Mouse (Mus musculus) heart, embryonic 14.5 days (tissue): ENCODE data around the gene Ddx58. TPM values are rescaled to one million over a fixed set of nuclear protein-coding genes. Genes with fewer than 3 reads are reported as not detected.

Source experiments
- ATAC-seq: fragments of 200-750 bp; cut with Nextera tagmentation; 2 replicates; pipeline ENCODE4 v1.8.0; 2017; ENCODE audit warnings: low read depth, moderate TSS enrichment; ENCODE audit not compliant: insufficient number of reproducible peaks, insufficient read depth, low FRiP score
- H3K27ac ChIP-seq, 2 experiments: fragments of 200-500 bp in 1 of 2; fragments of 300-500 bp in 1 of 2; sonication (generic) in 1 of 2; replicated peaks in 1 of 2; 2 replicates each; pipeline ENCODE4 v1.5.1; 2012 to 2014; ENCODE audit warnings: low read depth in 2 of 2, low read length in 2 of 2, control low read depth in 1 of 2, mild to moderate bottlenecking in 1 of 2, mixed read lengths in 1 of 2; ENCODE audit not compliant: control insufficient read depth in 1 of 2, insufficient read depth in 1 of 2
- H3K27me3 ChIP-seq: fragments of 300-500 bp; sonication (generic); 2 replicates; pipeline ENCODE4 v1.6.1; 2014; ENCODE audit warnings: mild to moderate bottlenecking, low read length, control low read depth; ENCODE audit not compliant: control insufficient read depth, insufficient read depth
- H3K36me3 ChIP-seq: fragments of 300-500 bp; sonication (generic); 2 replicates; pipeline ENCODE4 v1.6.1; 2014; ENCODE audit warnings: mild to moderate bottlenecking, control low read depth, low read length, mixed read lengths; ENCODE audit not compliant: control insufficient read depth, insufficient read depth
- H3K4me1 ChIP-seq, 2 experiments: fragments of 200-500 bp in 1 of 2; fragments of 300-500 bp in 1 of 2; sonication (generic) in 1 of 2; 2 replicates each; pipeline ENCODE4 v1.6.1; 2012 to 2014; ENCODE audit warnings: low read length in 2 of 2, control low read depth in 1 of 2, mixed read lengths in 1 of 2; ENCODE audit not compliant: control insufficient read depth in 2 of 2, insufficient read depth in 2 of 2
- H3K4me2 ChIP-seq: fragments of 300-500 bp; sonication (generic); 2 replicates; pipeline ENCODE4 v1.6.1; 2014; ENCODE audit warnings: mild to moderate bottlenecking, low read length
- H3K4me3 ChIP-seq, 2 experiments: fragments of 200-500 bp in 1 of 2; fragments of 300-500 bp in 1 of 2; sonication (generic) in 1 of 2; 2 replicates each; pipeline ENCODE4 v1.5.1; 2012 to 2014; ENCODE audit warnings: low read length in 2 of 2, mild to moderate bottlenecking in 2 of 2, control low read depth in 1 of 2, low read depth in 1 of 2, moderate library complexity in 1 of 2; ENCODE audit not compliant: control insufficient read depth in 1 of 2, insufficient read depth in 1 of 2
- H3K9ac ChIP-seq: fragments of 300-500 bp; sonication (generic); 2 replicates; pipeline ENCODE4 v1.6.1; 2014; ENCODE audit warnings: mild to moderate bottlenecking, low read length
- H3K9me3 ChIP-seq: fragments of 300-500 bp; sonication (generic); 2 replicates; pipeline ENCODE4 v1.6.1; 2016; ENCODE audit warnings: low read length, control low read depth; ENCODE audit not compliant: control insufficient read depth
- WGBS: fragments of 180-500 bp; shearing (Covaris S2); extraction: QIAGEN DNeasy Blood & Tissue Kit; methylation state at CpG from one replicate; pipeline ENCODE4 v1.1.7; 2014; 5-methylcytosine and 5-hydroxymethylcytosine counted together
- polyA plus RNA-seq: library from polyadenylated mRNA; unstranded; fragments of >200 nt; fragmentation: Nextera tagmentation; extraction: Ambion mirVana; gene quantifications from 2 replicates; pipeline ENCODE4 v1.2.1, GENCODE M21; 2014

The Ddx58 gene
- polyA plus RNA-seq, 1 experiment from 2014 or later, result 10.4 TPM

DNA sequence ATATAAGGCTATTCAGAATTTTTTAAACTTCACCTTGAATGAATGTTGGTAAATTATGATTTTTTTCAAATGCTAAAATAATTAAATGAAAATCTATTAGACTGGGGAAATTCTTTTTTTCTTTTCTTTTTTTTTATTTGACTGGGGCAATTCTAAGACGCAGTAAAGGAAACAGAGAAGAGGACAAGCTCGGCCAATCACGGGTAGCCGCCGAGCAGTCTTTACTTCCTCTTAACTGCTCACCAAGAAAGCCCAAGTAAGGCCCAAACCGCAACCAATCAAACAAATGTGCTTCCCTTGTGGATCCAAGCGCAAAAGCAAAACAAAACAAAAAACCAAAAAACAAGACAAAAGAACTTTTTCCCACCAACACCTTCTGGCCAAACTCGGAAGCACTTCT lies 4.4 kb upstream of the Ddx58 start:
- no peaks in the 10 kb centered on the region for H3K9me3 ChIP-seq
- WGBS, result 86% methylated on average over 8 of the region's 8 CpGs
- ATAC-seq, result no peak
- no peak overlapping the region for H3K4me2 ChIP-seq
- no peaks in the 10 kb centered on the region for H3K36me3 ChIP-seq
- H3K4me3 ChIP-seq, result no peak overlapping the region
- peaks cover 0 to 3% of the 10 kb centered on the region in 2 experiments; a peak in 1 of 4 replicates for H3K4me1 ChIP-seq
- H3K27ac ChIP-seq, result no peak overlapping the region
- no peak overlapping the region for H3K9ac ChIP-seq
- H3K27me3 ChIP-seq, result no peaks in the 10 kb centered on the region

DNA sequence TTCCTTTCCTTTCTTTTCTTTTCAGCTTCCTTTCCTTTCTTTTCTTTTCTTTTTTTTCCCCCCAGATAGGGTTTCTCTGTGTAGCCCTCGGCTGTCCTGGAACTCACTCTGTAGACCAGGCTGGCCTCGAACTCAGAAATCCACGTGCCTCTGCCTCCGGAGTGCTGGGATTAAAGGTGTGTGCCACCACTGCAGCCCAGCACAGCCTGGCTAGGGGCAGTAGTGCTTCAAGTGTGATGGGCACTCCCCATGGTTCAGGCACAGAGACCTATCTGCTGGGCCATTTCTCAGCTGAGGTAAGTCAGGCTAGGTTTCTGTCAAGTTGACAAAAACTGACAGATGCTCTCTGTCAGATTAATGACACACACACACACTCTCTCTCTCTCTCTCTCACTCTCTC lies 3.4 kb upstream of the Ddx58 start:
- H3K27ac ChIP-seq, result no peak overlapping the region
- no peak overlapping the region for H3K4me2 ChIP-seq
- H3K4me3 ChIP-seq, result no peak overlapping the region
- H3K4me1 ChIP-seq, result peaks cover 3 to 6% of the 10 kb centered on the region in 2 experiments; a peak in 3 of 4 replicates
- ATAC-seq, result no peak
- H3K9ac ChIP-seq, result no peak overlapping the region
- no peaks in the 10 kb centered on the region for H3K27me3 ChIP-seq
- no peaks in the 10 kb centered on the region for H3K9me3 ChIP-seq
- no peaks in the 10 kb centered on the region for H3K36me3 ChIP-seq
- 73% methylated on average over 4 of the region's 4 CpGs for WGBS

DNA sequence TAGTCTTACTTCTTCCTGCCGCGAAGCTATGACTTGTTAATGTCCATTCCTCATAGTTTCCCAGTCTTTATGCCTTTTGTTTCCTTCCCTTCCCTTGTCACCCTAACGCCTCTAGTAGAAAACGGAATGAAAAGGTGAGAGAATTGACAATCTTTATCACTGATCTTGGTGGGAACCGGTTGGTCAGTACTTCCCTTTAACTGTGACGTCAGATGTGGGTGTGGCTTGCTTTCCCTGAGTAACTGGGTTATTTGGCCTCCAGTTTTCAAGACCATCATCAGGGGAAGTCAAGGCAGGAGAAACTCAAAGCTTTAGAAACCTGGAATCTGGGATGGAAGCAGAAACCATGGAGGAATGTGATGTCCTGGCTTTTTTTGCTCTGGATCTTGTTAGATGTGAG lies 2.3 kb upstream of the Ddx58 start:
- Histone ChIP-seq H3K9me3 (no peaks in the 10 kb centered on the region), H3K36me3 (no peaks in the 10 kb centered on the region), H3K4me1 (peaks cover 3 to 6% of the 10 kb centered on the region in 2 experiments; a peak in 3 of 4 replicates), H3K9ac (no peak overlapping the region), H3K27ac (no peak overlapping the region), H3K27me3 (no peaks in the 10 kb centered on the region), H3K4me3 (no peak overlapping the region), H3K4me2 (no peak overlapping the region)
- no peak for ATAC-seq
- 45% methylated on average over 6 of the region's 6 CpGs for WGBS

DNA sequence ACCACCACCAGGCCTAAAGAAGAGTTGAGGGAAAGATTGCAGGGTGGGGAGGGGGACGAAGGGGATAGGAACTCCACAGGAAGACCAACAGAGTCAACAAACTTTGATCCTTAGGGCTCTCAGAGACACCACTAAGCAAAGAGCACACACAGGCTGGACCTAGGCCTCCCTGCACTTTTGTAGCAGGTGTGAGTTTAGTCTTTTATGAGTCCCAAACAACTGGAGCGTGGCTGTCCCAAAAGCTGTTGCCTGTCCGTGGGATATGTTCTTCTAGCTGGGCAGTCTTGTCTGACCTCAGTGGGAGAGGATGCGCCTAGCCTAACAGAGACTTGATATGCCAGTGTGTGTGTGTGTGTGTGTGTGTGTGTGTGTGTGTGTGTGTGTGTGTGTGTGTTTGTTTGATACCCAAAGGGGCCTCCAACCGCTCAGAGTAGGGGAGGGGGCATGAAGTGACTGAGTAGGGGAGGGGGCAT lies 680 bp upstream of the Ddx58 start:
- ATAC-seq, result peak; percentile 11; the same call in 1 of the 2 replicates
- Histone ChIP-seq H3K27ac (peak overlapping the region in 1 of 2 experiments; percentile 66; a peak in 1 of 4 replicates), H3K36me3 (no peaks in the 10 kb centered on the region), H3K4me1 (peaks cover 3 to 6% of the 10 kb centered on the region in 2 experiments; a peak in 3 of 4 replicates), H3K9ac (peak overlapping the region; percentile 79), H3K4me3 (peak overlapping the region; percentile 74 to 91), H3K4me2 (peak overlapping the region; percentile 96), H3K9me3 (no peaks in the 10 kb centered on the region), H3K27me3 (no peaks in the 10 kb centered on the region)
- WGBS, result 58% methylated on average over 5 of the region's 5 CpGs

DNA sequence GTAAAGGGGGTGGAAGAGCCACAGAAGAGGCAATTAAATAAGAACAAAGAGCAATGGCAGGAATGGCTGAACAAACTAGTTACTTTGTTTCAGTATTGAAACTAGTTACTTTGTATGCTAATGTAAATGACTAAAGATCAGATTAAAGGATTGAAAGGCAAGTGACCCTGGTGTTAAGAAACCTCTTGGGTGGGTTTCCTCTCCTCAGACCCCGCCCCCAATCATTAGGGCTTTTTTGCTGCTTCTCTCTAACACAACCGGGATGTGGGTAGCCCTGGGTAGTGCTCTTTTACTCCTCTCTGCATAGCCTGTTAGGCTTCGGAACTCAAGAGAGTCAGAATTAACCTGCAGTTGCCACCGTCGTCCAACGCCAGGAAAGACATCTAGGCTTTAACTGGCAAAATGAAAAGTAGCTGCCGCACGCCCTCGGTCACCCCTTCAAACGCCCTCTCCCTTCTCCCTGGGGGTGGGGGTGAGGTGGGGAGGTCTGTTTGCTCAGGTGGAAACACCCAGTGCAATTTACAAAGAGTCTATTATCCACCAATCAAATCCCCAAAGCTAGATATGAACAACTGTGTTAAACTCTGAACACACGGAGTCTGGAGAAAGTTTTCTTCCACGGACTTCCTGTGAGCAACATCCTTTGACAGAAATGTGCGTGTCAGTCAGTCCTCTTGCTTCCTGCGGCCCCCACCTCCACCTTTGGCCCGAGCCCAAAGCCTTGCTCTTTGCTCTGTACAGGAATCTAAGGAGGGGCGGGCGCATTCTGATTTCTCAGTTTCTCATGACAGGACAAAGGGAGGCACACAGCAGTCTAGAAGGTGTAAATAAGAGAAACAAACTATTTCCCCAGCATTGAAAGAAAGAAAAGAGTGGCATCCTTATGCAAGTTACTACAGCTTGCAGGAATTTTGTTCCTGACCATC lies 882 bp downstream of the Ddx58 start:
- Histone ChIP-seq H3K36me3 (peaks cover 6% of the 10 kb centered on the region; the same call in 1 of the 2 replicates), H3K27me3 (no peaks in the 10 kb centered on the region), H3K4me3 (peak overlapping the region; percentile 74 to 91), H3K27ac (peak overlapping the region; percentile 60 to 66), H3K9ac (peak overlapping the region; percentile 79), H3K4me1 (peaks cover 3 to 6% of the 10 kb centered on the region in 2 experiments; a peak in 3 of 4 replicates), H3K9me3 (no peaks in the 10 kb centered on the region), H3K4me2 (peak overlapping the region; percentile 96)
- under 1% methylated on average over 17 of the region's 17 CpGs for WGBS
- peak; percentile 78 for ATAC-seq

DNA sequence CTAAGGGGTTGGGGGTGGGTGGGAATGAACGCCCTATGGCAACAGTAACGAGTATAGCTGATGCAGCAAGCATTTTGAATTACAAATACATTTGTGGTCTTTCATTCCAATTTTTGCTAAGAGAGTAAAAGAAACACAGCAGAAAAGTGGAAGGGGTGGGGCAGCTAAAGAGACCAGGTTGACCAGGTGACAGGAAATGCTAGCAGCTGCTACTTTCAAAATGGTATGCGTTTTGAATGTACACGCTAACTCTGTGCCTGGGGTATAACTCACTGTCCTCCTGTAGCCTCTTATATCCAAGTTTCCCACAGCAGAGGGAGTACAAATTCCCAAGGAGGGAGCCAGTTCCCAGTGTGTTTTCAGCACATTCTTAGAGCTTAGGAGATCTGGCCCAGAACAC lies 2.8 kb downstream of the Ddx58 start:
- Histone ChIP-seq H3K4me1 (peaks cover 3 to 6% of the 10 kb centered on the region in 2 experiments; a peak in 3 of 4 replicates), H3K36me3 (peaks cover 6% of the 10 kb centered on the region; the same call in 1 of the 2 replicates), H3K27me3 (no peaks in the 10 kb centered on the region), H3K4me3 (no peak overlapping the region), H3K9ac (no peak overlapping the region), H3K4me2 (no peak overlapping the region), H3K27ac (no peak overlapping the region), H3K9me3 (no peaks in the 10 kb centered on the region)
- 81% methylated on average over 4 of the region's 4 CpGs for WGBS
- ATAC-seq, result no peak

DNA sequence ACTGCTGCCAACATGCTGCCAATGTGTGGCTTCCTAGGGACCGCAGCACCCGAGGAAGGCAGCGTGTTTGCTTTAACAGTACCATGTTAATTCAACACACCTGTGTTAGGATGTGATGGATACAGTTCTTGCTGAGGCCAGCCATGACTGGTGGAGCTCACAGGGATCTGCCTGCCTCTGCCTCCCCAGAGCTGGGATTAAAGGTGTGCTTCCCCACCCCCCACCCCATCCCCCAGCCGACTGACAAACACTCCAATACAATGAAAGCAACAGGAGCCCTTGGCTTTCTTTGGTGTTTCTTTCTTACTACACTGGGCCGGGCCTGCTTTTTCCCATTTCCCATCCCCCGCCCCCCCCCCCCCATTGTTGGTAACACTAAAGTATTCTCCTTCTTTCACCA lies 5.4 kb downstream of the Ddx58 start:
- Histone ChIP-seq H3K4me2 (no peak overlapping the region), H3K4me3 (no peak overlapping the region), H3K36me3 (peaks cover 6% of the 10 kb centered on the region; the same call in 1 of the 2 replicates), H3K27me3 (no peaks in the 10 kb centered on the region), H3K4me1 (peaks cover 0 to 6% of the 10 kb centered on the region in 2 experiments; a peak in 2 of 4 replicates), H3K9me3 (no peaks in the 10 kb centered on the region), H3K9ac (no peak overlapping the region), H3K27ac (no peak overlapping the region)
- no peak for ATAC-seq
- WGBS, result 83% methylated on average over 5 of the region's 6 CpGs
